Mouse (Mus musculus) CD4-positive, CD25-positive, alpha-beta regulatory T cell (primary cell): Measurements from ENCODE around the gene Olfr33. TPM values are rescaled to one million over a fixed set of nuclear protein-coding genes. Genes with fewer than 3 reads are reported as not detected.

Experiments used
- polyA plus RNA-seq: library from polyadenylated mRNA; unstranded; fragments of 100-300 nt; shearing (Covaris generic); gene quantifications from one replicate; pipeline ENCODE4 v1.2.1, GENCODE M21; 2017

Olfr33 gene
- not detected for polyA plus RNA-seq

DNA sequence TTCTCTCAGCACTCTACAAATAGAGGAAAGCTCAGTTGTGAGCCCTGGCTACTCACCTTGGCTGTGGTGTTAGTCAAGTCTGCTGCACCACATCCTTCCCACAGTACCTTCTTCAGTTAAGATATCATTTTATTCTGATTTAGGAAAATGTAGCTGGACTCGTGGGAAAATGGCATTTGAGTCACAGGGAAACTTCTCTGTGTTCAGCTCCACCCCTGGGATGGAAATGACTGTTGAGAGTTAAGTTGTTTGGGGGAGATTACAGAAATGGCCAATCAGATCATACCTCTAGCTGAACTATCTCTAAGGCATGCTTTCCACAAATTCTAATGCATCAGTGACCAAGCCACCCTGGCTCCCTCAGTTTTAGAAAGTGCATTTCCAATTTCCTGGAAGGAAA is at the start of gene Olfr33:
TSS of gene Olfr33 (minus strand) at position 101 of the 400 bp plus-strand sequence.

DNA sequence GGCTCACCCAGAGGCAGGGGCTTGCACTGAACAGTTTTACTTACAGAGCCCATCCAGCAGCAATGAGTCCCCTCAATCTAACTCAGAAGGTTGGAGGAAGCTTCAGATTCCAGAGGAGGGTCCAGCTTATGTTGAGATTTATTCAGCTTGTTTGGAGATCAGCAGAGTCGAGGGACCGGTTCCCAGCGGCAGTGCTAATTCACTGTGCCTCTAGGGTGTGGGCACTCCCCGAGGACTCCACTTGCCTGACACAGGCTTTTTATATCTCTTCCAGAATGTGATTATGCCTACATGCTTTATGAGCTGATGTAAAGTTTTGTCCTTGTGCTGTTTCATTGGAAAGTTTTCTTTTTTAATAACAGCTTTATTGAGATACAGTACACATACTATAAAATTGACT is 40.4 kb upstream of the Olfr33 start, which contains the start of the genes Olfr560 and Olfr78:
TSS of gene Olfr560 (minus strand) at position 101 of the 400 bp plus-strand sequence.
TSS of gene Olfr78 (minus strand) at position 206 of the 400 bp plus-strand sequence.

DNA sequence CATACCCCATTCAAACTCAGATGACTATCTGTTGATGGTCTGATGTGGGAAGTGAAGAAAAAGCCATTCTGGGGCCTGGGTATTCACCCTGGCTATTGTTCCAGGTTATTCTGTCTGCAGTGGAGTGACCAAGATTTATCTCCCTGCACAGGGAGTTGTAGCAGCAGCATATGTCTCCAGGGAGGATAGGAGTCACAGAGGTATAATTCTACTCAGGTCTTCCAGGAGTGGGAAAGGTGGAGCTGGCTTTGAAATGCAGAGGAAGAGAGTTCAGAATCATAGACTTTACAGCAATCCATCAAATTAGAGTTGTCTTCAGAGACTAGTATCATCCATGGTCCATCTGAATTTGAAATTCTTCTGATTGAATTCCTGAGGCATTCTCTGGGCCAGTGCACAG is 8.5 kb upstream of the Olfr33 start, which contains the start of gene Olfr559:
TSS of gene Olfr559 (minus strand) at position 101 of the 400 bp plus-strand sequence.

DNA sequence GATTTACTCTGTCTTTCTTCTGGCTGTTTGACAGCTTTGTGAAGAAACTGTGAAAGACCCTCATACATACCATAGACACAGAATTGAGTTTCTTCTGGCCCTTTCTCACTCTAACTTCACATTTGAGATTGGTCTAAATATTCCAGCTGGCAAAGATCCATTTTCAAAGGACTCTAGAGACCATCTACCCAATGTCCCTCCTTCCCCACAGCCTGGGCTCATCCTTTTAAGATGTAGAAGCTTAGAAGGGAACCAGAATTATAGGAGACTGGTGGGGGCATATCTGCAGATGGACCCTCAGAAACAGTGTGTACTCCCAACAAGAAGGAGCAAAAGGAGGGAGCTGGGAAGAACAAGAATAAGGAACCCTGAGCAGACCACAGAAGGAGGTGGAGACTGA is 17.0 kb downstream of the Olfr33 start, which contains the start of gene Olfr558:
TSS of gene Olfr558 (plus strand) at position 301 of the 400 bp plus-strand sequence.

DNA sequence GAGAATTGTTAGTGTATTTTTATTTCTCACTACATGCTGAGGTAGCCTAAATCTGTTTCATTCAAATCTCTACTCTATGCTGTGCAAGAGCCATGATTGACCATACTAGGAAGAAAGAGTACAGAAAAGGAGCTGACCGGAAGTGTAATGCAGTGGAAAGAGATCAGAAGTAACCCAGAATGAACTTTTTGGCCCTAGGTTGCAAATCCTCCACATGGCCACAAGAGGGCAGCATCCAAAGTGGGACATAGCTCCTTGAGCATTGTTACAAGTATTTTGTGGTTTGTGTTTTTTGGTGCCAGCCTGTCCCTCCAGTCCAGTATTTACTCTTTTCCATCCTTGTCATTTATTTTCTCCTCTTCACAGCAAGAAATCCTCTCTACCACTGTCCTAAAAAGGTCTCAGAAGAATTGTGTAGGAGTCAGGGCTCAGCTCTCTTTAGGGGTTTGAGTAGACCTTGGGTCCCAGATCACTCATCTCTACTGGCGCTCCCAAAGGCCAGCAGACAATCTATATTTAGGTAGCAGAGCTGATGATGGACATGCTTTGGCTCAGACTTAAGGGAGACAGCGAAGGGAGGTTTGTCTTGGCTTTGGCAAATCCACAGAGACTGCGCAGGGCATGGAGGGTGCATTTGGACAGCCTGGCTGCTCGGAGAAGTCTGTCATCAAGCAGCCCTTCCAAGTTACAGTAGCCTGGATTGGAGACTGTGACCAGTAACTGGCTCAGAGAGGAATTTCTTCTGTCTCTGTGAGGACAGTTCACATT is 23.3 kb downstream of the Olfr33 start, which contains the start of gene Olfr557:
TSS of gene Olfr557 (plus strand) at position 553 of the 768 bp plus-strand sequence.

DNA sequence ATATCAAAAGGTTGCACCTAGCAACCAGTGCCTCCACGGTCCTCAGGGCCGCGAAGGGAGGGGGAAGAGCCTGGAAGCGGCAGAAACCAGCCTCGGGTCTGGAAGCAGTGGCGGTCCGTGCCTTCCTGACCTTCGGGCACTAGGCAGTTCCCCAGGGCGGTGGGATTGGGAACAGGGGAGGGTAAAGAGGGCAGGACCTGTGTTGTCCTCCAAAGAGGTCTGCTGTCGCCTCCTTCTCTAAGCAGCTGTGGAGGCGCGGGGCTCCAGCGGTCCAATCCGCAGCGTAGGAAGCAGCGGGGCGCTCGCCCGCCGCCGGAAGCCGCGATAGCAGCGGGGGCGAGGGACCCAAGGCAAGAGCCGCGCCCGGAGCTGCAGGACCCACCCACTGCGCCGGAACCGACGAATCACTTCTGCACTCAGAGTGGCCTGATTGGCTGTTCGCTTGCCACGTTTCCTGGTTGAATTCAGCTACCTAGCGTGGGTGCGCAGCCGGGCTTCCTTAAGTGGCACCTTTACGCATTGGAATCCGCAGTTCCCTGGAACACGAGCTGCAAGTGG is 31.8 kb downstream of the Olfr33 start, which contains the start of gene Trim68:
TSS of gene Trim68 (minus strand) at position 384 of the 558 bp plus-strand sequence.

DNA sequence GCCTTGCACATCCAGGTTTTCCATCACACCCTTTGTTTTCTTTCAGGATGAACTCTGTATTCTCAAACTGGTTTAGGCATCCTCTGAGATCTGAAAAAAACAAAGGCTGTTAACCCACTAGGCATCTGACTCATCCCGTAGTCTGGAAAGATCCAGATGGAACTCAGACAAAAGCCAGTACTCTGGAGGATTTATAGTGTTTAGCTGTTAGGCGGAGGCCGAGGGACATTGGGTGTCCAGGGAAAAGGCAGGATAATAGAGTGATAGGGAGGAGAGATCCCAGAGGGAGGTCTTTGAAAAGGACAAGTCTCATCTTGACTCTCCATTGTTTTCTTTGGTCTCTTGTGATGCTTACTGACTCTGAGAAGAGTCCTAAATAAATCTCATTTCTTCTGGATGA is 54.3 kb downstream of the Olfr33 start, which contains the start of gene Olfr556:
TSS of gene Olfr556 (plus strand) at position 301 of the 400 bp plus-strand sequence.

Other genes starting within 250 kb of the Olfr33 start
- 0.25 TPM for gene Olfr543, start 237.4 kb downstream of the Olfr33 start, polyA plus RNA-seq
- 0.07 TPM for gene Olfr544, start 230.8 kb downstream of the Olfr33 start, polyA plus RNA-seq
- gene Olfr545, start 219.5 kb downstream of the Olfr33 start, polyA plus RNA-seq = not detected
- gene Olfr547, start 184.3 kb downstream of the Olfr33 start, polyA plus RNA-seq = not detected
- not detected for gene Olfr548-ps1, start 178.2 kb downstream of the Olfr33 start, polyA plus RNA-seq
- not detected for gene Olfr549, start 169.2 kb downstream of the Olfr33 start, polyA plus RNA-seq
- 94.3 TPM for gene Trim21, start 153.6 kb downstream of the Olfr33 start, polyA plus RNA-seq
- gene Olfr550, start 147.6 kb downstream of the Olfr33 start, polyA plus RNA-seq = 0.04 TPM
- gene Olfr551, start 127.2 kb downstream of the Olfr33 start, polyA plus RNA-seq = not detected
- not detected for gene Olfr552, start 121.3 kb downstream of the Olfr33 start, polyA plus RNA-seq
- gene Olfr553, start 100.9 kb downstream of the Olfr33 start, polyA plus RNA-seq = not detected
- 0.31 TPM for gene Olfr554, start 80.6 kb downstream of the Olfr33 start, polyA plus RNA-seq
- gene Olfr555, start 60.2 kb downstream of the Olfr33 start, polyA plus RNA-seq = not detected
- gene Olfr556, start 54.2 kb downstream of the Olfr33 start, polyA plus RNA-seq = not detected
- 16.9 TPM for gene Trim68, start 31.7 kb downstream of the Olfr33 start, polyA plus RNA-seq
- gene Olfr557, start 23.2 kb downstream of the Olfr33 start, polyA plus RNA-seq = not detected
- gene Olfr558, start 16.9 kb downstream of the Olfr33 start, polyA plus RNA-seq = not detected
- gene Olfr559, start 8.4 kb upstream of the Olfr33 start, polyA plus RNA-seq = not detected
- gene Olfr560, start 40.3 kb upstream of the Olfr33 start, polyA plus RNA-seq = not detected
- gene Olfr78, start 40.4 kb upstream of the Olfr33 start, polyA plus RNA-seq = not detected
- gene Olfr561, start 52.2 kb upstream of the Olfr33 start, polyA plus RNA-seq = not detected
- gene Olfr564, start 84.4 kb upstream of the Olfr33 start, polyA plus RNA-seq = not detected
- not detected for gene Olfr566, start 139.7 kb upstream of the Olfr33 start, polyA plus RNA-seq
- gene Olfr568, start 158.1 kb upstream of the Olfr33 start, polyA plus RNA-seq = 0.25 TPM
- gene Olfr569, start 171.8 kb upstream of the Olfr33 start, polyA plus RNA-seq = not detected
- not detected for gene Olfr570, start 175.5 kb upstream of the Olfr33 start, polyA plus RNA-seq
- gene Olfr571, start 198.5 kb upstream of the Olfr33 start, polyA plus RNA-seq = not detected
- gene Olfr572, start 205.3 kb upstream of the Olfr33 start, polyA plus RNA-seq = not detected
- not detected for gene Olfr573-ps1, start 223.5 kb upstream of the Olfr33 start, polyA plus RNA-seq
- gene Olfr574, start 229.4 kb upstream of the Olfr33 start, polyA plus RNA-seq = not detected
- gene Olfr575, start 239.7 kb upstream of the Olfr33 start, polyA plus RNA-seq = not detected
- gene Olfr576, start 243.6 kb upstream of the Olfr33 start, polyA plus RNA-seq = not detected